Mouse (Mus musculus) macrophage (primary cell): Measurements from ENCODE around the gene Aktip. TPM values are rescaled to one million over a fixed set of nuclear protein-coding genes. Genes with fewer than 3 reads are reported as not detected.
A peak's percentile ranks its signal among the peaks of the same experiment; 100 is the strongest.

Experiments
- H3K27ac ChIP-seq: fragments of 350-480 bp; formaldehyde crosslinking; 2 replicates; pipeline ENCODE4 v1.9.0; 2021
- H3K36me3 ChIP-seq: fragments of 350-480 bp; formaldehyde crosslinking; 2 replicates; pipeline ENCODE4 v1.9.0; 2021; ENCODE audit errors: inconsistent target
- H3K4me3 ChIP-seq: fragments of 350-480 bp; formaldehyde crosslinking; 2 replicates; pipeline ENCODE4 v1.9.0; 2021; ENCODE audit errors: inconsistent target
- H3K79me2 ChIP-seq: fragments of 350-480 bp; formaldehyde crosslinking; 2 replicates; pipeline ENCODE4 v1.9.0; 2021; ENCODE audit errors: inconsistent target
- WGBS: methylation state at CpG from one replicate; pipeline ENCODE4 v1.1.7; 2026; ENCODE audit warnings: inconsistent platforms; ENCODE audit not compliant: missing documents; 5-methylcytosine and 5-hydroxymethylcytosine counted together
- polyA plus RNA-seq: library from polyadenylated mRNA; stranded (reverse); fragments of 250-400 nt; gene quantifications from 3 replicates; pipeline ENCODE4 v1.2.4, GENCODE M21; 2018; ENCODE audit warnings: inconsistent platforms

The Aktip gene
- polyA plus RNA-seq, 1 experiment from 2014 or later = 32.8 TPM

DNA sequence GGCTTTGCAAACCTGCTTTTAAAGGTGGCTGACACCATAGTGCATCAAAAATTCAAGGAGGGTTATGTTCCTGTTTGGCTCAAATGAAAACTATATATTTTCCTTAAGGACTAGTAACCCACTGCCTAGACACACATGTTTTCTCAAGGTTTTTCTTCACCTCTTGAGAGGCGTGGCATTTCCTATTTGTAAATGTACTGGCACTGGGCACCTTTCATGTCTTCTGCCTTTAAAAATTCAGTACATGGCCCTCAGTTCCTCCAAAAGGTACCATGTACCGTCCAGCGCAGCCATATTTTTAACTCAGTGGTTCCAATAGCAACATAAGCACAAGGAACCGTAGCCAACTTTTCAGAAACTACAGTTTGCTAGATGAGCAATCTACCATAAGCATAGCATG, 67.0 kb downstream of the Aktip start:
- Histone ChIP-seq H3K4me3 (peak overlapping the region; percentile 41), H3K36me3 (peaks cover 23% of the 10 kb centered on the region), H3K79me2 (peaks cover 24% of the 10 kb centered on the region; the same call in 1 of the 2 replicates), H3K27ac (no peak overlapping the region)
- WGBS = 80% methylated on average over 4 of the region's 4 CpGs

DNA sequence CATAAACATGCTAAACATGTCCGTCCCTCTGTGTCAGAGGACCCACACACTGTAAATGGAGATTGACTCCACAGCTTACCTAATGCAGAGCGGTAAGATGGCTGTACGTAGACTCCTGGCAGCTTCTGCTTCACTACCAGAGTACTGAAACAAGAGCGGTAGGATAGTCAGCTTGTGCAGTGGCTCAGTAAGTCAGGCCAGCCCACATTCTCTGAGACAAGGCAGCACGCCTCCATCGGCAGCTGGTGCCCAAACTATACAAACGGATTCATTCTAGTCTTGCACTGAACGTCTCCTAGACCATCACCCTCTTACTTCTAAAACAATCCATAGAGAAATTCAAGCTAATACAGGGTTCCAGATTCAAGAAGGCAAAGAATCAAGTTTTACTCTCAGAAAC, 73.0 kb downstream of the Aktip start:
- Histone ChIP-seq H3K79me2 (peaks cover 10% of the 10 kb centered on the region; the same call in 1 of the 2 replicates), H3K36me3 (peaks cover 78% of the 10 kb centered on the region), H3K4me3 (no peak overlapping the region), H3K27ac (no peak overlapping the region)
- WGBS = 93% methylated on average over 8 of the region's 8 CpGs

- H3K4me3 ChIP-seq = no peak overlapping the region
- no peak overlapping the region for H3K27ac ChIP-seq
- peaks cover 89% of the 10 kb centered on the region for H3K36me3 ChIP-seq
- WGBS = 99% methylated on average over 5 of the region's 5 CpGs
- no peaks in the 10 kb centered on the region for H3K79me2 ChIP-seq
Measured at GRCm38 (mm10) chr8:91124315-91124714, 75.5 kb downstream of the Aktip start.

GRCm38 (mm10) chr8:91118131-91118530, 81.6 kb downstream of the Aktip start:
- H3K36me3 ChIP-seq = peaks cover 84% of the 10 kb centered on the region

GRCm38 (mm10) chr8:91117537-91117936, 82.2 kb downstream of the Aktip start:
- 91% methylated on average over 4 of the region's 4 CpGs for WGBS

More at GRCm38 (mm10) chr8:91118131-91118530, 81.6 kb downstream of the Aktip start:
- 91% methylated on average over 3 of the region's 3 CpGs for WGBS
- Histone ChIP-seq H3K79me2 (no peaks in the 10 kb centered on the region), H3K27ac (no peak overlapping the region), H3K4me3 (no peak overlapping the region)

DNA sequence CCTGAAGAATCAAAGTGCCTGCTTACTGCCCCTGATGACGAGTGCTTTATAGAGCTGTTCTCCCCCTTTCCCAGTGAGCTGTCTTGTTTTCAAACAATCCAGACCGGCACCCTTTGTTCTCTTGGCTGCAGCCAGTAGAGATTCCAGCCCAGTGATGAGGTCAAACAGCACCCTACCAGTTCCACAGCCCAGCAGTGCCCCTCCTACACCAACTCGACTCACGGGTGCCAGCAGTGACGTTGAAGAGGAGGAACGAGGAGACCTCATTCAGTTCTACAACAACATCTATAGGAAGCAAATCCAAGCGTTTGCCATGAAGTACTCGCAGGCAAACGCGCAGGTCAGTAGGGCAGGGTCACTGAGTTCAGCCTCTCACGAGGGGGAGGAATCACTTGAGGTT, 84.9 kb downstream of the Aktip start:
- Histone ChIP-seq H3K27ac (no peak overlapping the region), H3K79me2 (no peaks in the 10 kb centered on the region), H3K36me3 (peaks cover 64% of the 10 kb centered on the region), H3K4me3 (no peak overlapping the region)
- 93% methylated on average over 11 of the region's 11 CpGs for WGBS

More at GRCm38 (mm10) chr8:91117537-91117936, 82.2 kb downstream of the Aktip start:
- Histone ChIP-seq H3K36me3 (peaks cover 84% of the 10 kb centered on the region), H3K4me3 (no peak overlapping the region), H3K79me2 (no peaks in the 10 kb centered on the region), H3K27ac (no peak overlapping the region)

GRCm38 (mm10) chr8:91114428-91114827, 85.3 kb downstream of the Aktip start:
- peaks cover 59% of the 10 kb centered on the region for H3K36me3 ChIP-seq
- H3K79me2 ChIP-seq = no peaks in the 10 kb centered on the region
- no peak overlapping the region for H3K4me3 ChIP-seq
- WGBS = 96% methylated on average over 5 of the region's 5 CpGs
- H3K27ac ChIP-seq = no peak overlapping the region

DNA sequence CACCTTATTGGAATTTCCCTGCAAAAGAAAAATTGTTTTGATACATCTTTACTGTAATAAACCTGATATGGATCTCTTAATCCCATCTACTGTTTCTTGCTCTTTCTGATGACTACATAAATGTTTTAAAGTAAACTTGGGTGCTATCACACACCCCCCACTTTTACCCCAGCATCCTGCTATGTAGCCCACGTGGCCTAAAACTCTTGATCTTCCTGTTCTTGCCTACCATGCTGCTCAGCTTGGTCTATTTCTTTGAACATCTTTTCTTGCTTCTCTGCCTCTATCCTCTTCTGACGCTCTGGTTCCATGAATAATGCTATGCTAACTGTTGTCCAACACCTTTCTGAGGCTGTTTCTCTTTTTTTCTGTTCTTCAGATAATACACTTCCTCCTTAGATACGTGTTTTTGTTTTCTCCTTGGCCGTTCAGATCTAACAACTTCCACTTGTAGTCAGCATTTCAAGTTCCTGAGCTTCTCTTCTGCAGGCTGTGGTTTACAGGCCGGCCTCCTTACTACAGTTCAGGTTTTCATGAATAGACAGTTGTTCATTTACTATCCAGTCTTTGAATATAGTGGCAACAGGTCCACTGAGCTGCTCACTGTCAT, 87.8 kb downstream of the Aktip start:
- WGBS = 54% methylated on average over 5 of the region's 5 CpGs
- Histone ChIP-seq H3K4me3 (no peak overlapping the region), H3K79me2 (no peaks in the 10 kb centered on the region), H3K36me3 (peaks cover 45% of the 10 kb centered on the region), H3K27ac (no peak overlapping the region)

DNA sequence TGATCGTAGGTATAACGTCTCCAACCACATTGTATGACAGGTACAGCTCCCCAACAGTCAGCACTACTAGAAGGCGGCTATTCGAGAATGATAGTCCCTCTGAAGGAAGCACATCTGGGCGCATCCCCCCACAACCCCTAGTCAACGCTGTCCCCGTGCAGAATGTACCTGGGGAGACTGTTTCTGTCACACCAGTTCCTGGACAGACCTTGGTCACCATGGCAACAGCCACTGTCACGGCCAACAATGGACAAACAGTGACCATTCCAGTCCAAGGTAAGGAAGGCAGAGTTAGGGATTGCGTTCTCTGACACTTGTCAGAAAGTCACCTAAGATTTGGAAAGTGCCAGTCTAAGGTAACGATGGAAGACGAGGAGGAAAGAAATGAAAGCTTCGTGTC, 93.5 kb downstream of the Aktip start:
- H3K4me3 ChIP-seq = no peak overlapping the region
- no peak overlapping the region for H3K27ac ChIP-seq
- 93% methylated on average over 12 of the region's 12 CpGs for WGBS
- H3K79me2 ChIP-seq = no peaks in the 10 kb centered on the region
- H3K36me3 ChIP-seq = peaks cover 52% of the 10 kb centered on the region

DNA sequence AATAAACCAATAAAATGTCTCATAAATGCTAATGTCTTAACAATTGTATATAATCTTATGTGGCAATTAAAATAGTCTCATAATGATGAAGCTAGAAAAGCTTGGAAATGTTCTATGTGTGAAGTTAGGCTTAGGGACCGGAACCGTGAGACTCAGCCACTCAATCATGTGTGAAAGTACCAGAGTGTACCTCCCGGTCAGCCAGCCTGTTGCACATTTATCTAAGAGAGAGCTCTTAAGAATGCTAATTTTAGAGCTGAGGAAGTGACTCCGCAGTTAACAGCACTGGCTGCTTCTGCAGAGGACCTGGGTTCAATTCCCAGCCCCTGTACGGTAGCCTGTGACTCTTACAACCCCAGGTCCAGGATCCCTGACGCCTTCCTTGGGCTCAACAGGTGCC, 101.7 kb downstream of the Aktip start:
- 92% methylated on average over 5 of the region's 6 CpGs for WGBS
- peaks cover 74% of the 10 kb centered on the region for H3K36me3 ChIP-seq
- no peak overlapping the region for H3K27ac ChIP-seq
- H3K4me3 ChIP-seq = no peak overlapping the region
- no peaks in the 10 kb centered on the region for H3K79me2 ChIP-seq

DNA sequence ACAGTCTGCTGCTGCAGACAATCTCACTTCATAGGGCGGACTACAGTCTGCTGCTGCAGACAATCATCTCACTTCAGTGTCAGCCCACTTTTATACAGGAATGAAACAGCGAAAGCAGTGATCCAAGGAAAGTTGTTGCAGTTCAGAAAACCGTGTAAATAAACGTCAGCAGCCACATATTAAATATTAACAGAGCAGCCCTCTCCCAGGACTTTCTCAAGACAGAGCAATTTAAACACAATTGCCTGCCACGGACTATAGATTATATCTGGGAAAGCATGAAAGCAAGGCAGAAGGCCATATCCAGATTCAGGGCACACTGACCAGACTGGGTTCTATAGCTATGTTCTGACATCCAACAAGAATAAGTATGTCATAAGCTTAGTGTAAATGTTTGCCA, 105.6 kb downstream of the Aktip start:
- peaks cover 81% of the 10 kb centered on the region for H3K36me3 ChIP-seq
- H3K4me3 ChIP-seq = no peak overlapping the region
- WGBS = 95% methylated on average over 5 of the region's 5 CpGs
- H3K27ac ChIP-seq = no peak overlapping the region
- H3K79me2 ChIP-seq = no peaks in the 10 kb centered on the region

GRCm38 (mm10) chr8:91089601-91090000, 110.2 kb downstream of the Aktip start:
- Histone ChIP-seq H3K79me2 (no peaks in the 10 kb centered on the region), H3K36me3 (peaks cover 80% of the 10 kb centered on the region)
- WGBS = 100% methylated on average over 2 of the region's 2 CpGs

GRCm38 (mm10) chr8:91088452-91088851, 111.3 kb downstream of the Aktip start:
- Histone ChIP-seq H3K4me3 (no peak overlapping the region), H3K27ac (no peak overlapping the region), H3K36me3 (peaks cover 83% of the 10 kb centered on the region), H3K79me2 (no peaks in the 10 kb centered on the region)
- 97% methylated on average over 7 of the region's 7 CpGs for WGBS

More at GRCm38 (mm10) chr8:91089601-91090000, 110.2 kb downstream of the Aktip start:
- Histone ChIP-seq H3K27ac (no peak overlapping the region), H3K4me3 (no peak overlapping the region)

GRCm38 (mm10) chr8:91082428-91082827, 117.3 kb downstream of the Aktip start:
- WGBS = 44% methylated on average over 12 of the region's 12 CpGs
- no peaks in the 10 kb centered on the region for H3K79me2 ChIP-seq
- no peak overlapping the region for H3K4me3 ChIP-seq
- peak overlapping the region; percentile 84 for H3K27ac ChIP-seq
- peaks cover 59% of the 10 kb centered on the region for H3K36me3 ChIP-seq

GRCm38 (mm10) chr8:91081911-91082310, 117.9 kb downstream of the Aktip start:
- Histone ChIP-seq H3K27ac (peak overlapping the region; percentile 84), H3K4me3 (no peak overlapping the region), H3K36me3 (peaks cover 54% of the 10 kb centered on the region), H3K79me2 (no peaks in the 10 kb centered on the region)
- 6% methylated on average over 7 of the region's 7 CpGs for WGBS

DNA sequence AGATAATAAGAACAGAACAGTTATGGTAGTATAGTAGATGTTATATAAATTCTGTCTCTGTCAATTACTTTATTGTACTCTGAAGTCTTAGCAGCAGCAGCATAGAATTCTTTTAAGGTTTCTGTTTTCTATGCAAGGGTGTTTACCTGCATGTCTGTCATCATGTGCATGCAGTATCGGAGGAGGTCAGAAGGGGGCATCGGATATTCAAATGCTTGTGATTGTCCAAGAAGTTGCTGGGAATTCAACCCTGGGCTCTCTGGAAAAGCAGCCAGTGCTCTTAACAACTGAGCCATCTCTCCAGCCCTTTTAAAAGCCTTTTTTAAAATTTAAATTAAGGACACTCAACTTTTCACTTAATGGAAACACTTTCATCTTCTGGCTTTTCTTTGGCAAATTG, 120.1 kb downstream of the Aktip start:
- Histone ChIP-seq H3K36me3 (peaks cover 50% of the 10 kb centered on the region), H3K79me2 (no peaks in the 10 kb centered on the region), H3K27ac (no peak overlapping the region), H3K4me3 (no peak overlapping the region)
- WGBS = 94% methylated on average over 2 of the region's 2 CpGs
